Mouse (Mus musculus): ENCODE results near the gene Gm45713. TPM values are rescaled to one million over a fixed set of nuclear protein-coding genes. Genes with fewer than 3 reads are reported as not detected.

Gene Gm45713
- total RNA-seq, 2 experiments from 2014 or later, result not detected

Small RNAs within 50 kb of the gene (microRNA-seq; reads per million reads assigned to microRNA genes)
- 135 to 344 reads per million in 2 experiments for gene Mir150
- 6.8 to 8.6 reads per million in 2 experiments for gene Mir5121
- gene Mir7055, result 0 reads per million in 2 experiments

Other genes starting within 250 kb of the Gm45713 start
- gene Med25, start 243.5 kb downstream of the Gm45713 start, total RNA-seq (2021), result 10 to 100 TPM; 44.7 to 53.5 TPM
- 10 to 100 TPM; 15.0 to 18.1 TPM for gene Fuz, start 240.2 kb downstream of the Gm45713 start, total RNA-seq (2021)
- 10 to 100 TPM; 59.0 to 65.0 TPM for gene Ap2a1, start 206.7 kb downstream of the Gm45713 start, total RNA-seq (2021)
- gene Tsks, start 193.0 kb downstream of the Gm45713 start, total RNA-seq (2021), result not detected
- gene Cpt1c, start 161.4 kb downstream of the Gm45713 start, total RNA-seq (2021), result 1 to 10 TPM; 4.4 to 5.7 TPM
- 100 to 1,000 TPM; 267 to 271 TPM for gene Prmt1, start 149.7 kb downstream of the Gm45713 start, total RNA-seq (2021)
- gene Irf3, start 138.6 kb downstream of the Gm45713 start, total RNA-seq (2021), result 10 to 100 TPM; 26.5 to 35.8 TPM
- gene Bcl2l12, start 137.5 kb downstream of the Gm45713 start, total RNA-seq (2021), result 10 to 100 TPM; 10.8 to 14.0 TPM
- gene Scaf1, start 119.9 kb downstream of the Gm45713 start, total RNA-seq (2021), result 10 to 100 TPM; 47.7 to 55.8 TPM
- gene Rras, start 118.3 kb downstream of the Gm45713 start, total RNA-seq (2021), result 10 to 100 TPM; 75.5 to 80.6 TPM
- gene Prr12, start 83.3 kb downstream of the Gm45713 start, total RNA-seq (2021), result 10 to 100 TPM; 36.0 to 43.1 TPM
- 10 to 100 TPM; 35.9 to 40.5 TPM for gene Nosip, start 73.8 kb downstream of the Gm45713 start, total RNA-seq (2021)
- gene Prrg2, start 73.6 kb downstream of the Gm45713 start, total RNA-seq (2021), result 10 to 100 TPM in 1 of 2 experiments, 1 to 10 TPM in 1; 8.5 to 10.7 TPM
- 100 to 1,000 TPM; 103 to 148 TPM for gene Rcn3, start 44.0 kb downstream of the Gm45713 start, total RNA-seq (2021)
- gene Fcgrt, start 32.4 kb downstream of the Gm45713 start, total RNA-seq (2021), result 10 to 100 TPM; 70.9 to 75.2 TPM
- 100 to 1,000 TPM; 762 to 817 TPM for gene Rps11, start 11.8 kb downstream of the Gm45713 start, total RNA-seq (2021)
- 1,000 to 10,000 TPM; 1,164 to 1,215 TPM for gene Rpl13a, start 7.5 kb downstream of the Gm45713 start, total RNA-seq (2021)
- 1 to 10 TPM; 2.3 to 4.3 TPM for gene Flt3l, start 201 bp upstream of the Gm45713 start, total RNA-seq (2021)
- gene Pih1d1, start 18.1 kb upstream of the Gm45713 start, total RNA-seq (2021), result 10 to 100 TPM; 46.6 to 48.2 TPM
- gene Aldh16a1, start 18.4 kb upstream of the Gm45713 start, total RNA-seq (2021), result 10 to 100 TPM; 23.9 to 28.6 TPM
- 1 to 10 TPM; 4.7 to 4.9 TPM for gene Slc17a7, start 27.7 kb upstream of the Gm45713 start, total RNA-seq (2021)
- under 1 TPM; 0.49 to 0.63 TPM for gene Gfy, start 43.3 kb upstream of the Gm45713 start, total RNA-seq (2021)
- gene Pth2, start 44.8 kb upstream of the Gm45713 start, total RNA-seq (2021), result not detected
- gene Ccdc155, start 68.7 kb upstream of the Gm45713 start, total RNA-seq (2021), result 1 to 10 TPM; 2.5 to 2.8 TPM
- not detected for gene Dkkl1, start 75.9 kb upstream of the Gm45713 start, total RNA-seq (2021)
- gene Tead2, start 79.5 kb upstream of the Gm45713 start, total RNA-seq (2021), result 10 to 100 TPM; 15.6 to 25.9 TPM
- gene Cd37, start 102.9 kb upstream of the Gm45713 start, total RNA-seq (2021), result 1 to 10 TPM; 1.8 to 3.4 TPM
- not detected for gene Slc6a16, start 104.9 kb upstream of the Gm45713 start, total RNA-seq (2021)
- not detected for gene Slc6a21, start 141.3 kb upstream of the Gm45713 start, total RNA-seq (2021)
- gene Trpm4, start 197.5 kb upstream of the Gm45713 start, total RNA-seq (2021), result 10 to 100 TPM; 25.5 to 35.2 TPM
- 100 to 1,000 TPM; 579 to 609 TPM for gene Hrc, start 199.1 kb upstream of the Gm45713 start, total RNA-seq (2021)
- under 1 TPM; 0.89 to 0.97 TPM for gene Ppfia3, start 230.8 kb upstream of the Gm45713 start, total RNA-seq (2021)
- gene Lin7b, start 234.4 kb upstream of the Gm45713 start, total RNA-seq (2021), result 1 to 10 TPM; 1.9 to 2.0 TPM

All from gastrocnemius, postnatal 10 days (tissue).